Mouse (Mus musculus) gastrocnemius, adult 18-20 months (tissue): ENCODE measurements around the gene Slco2a1. TPM values are rescaled to one million over a fixed set of nuclear protein-coding genes. Genes with fewer than 3 reads are reported as not detected.

ENCODE experiments used
- DNase-seq: peaks from one replicate; pipeline ENCODE4 v3.0.0; 2021; ENCODE audit warnings: low spot score
- total RNA-seq, 2 experiments: library from RNA; stranded (reverse); gene quantifications; 2 replicates each; pipeline ENCODE4 v1.2.3; 2021

Slco2a1 gene
- total RNA-seq, 2 experiments from 2014 or later: 0.71 to 0.93 TPM

DNA sequence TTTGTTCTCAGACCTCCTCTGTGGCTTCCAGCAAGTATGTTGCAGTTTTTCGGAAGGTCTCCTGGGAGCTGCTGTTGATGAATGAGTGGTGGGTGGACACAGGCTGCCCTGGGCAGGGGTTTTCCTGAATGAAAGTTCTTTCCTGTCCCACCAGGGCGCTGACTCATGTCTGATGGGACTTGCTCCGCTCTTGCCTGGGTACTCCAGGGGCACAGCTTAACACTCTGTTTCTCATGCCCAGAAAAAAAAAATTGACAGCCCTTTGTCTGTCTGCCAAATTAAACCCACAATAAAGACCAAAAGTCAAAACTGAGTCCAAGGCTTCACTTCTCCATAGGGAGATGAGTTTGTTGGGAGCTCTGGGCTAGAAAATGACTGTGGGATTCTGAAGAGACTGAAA lies 44.9 kb downstream of the Slco2a1 start:
- DNase-seq: no peak

DNA sequence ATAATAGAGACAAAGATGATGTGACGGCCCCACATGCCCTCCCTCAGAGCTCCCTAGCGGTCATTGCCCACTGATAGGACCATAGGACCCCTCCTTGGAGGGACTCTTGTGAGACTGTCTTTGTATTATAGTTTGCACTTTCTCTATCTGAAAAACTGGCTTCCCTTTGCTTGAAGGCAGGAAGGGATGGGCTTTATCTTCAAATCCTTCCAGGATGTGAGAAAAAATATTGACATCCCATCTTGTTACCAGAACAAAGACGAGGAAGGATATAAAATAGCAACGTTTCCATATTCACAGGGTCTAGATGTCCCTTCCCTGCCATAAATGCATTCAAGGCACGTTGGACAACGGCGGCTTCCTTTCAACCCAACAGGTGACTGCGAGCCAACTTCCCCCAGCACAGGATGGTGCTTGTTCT lies 48.5 kb downstream of the Slco2a1 start:
- no peak for DNase-seq

DNA sequence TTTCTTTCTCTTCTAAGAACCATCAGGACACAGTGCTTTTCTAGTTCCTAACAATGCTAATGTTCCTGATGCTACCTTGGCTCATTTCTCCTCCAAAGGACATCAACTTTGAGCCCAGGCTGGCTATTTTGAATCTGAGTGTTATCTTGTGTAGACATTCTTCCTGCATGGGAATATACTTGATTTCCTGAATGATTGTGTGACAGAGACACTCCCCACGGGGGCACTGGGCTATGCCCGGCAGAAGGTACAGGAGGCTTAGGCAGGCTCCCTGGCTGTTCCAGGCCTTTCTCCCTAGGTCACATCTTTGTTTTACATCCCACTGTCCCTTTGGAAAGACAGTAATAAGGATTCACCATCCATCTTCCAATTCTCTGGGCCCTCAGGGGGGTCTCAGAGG lies 49.8 kb downstream of the Slco2a1 start:
- DNase-seq: no peak

DNA sequence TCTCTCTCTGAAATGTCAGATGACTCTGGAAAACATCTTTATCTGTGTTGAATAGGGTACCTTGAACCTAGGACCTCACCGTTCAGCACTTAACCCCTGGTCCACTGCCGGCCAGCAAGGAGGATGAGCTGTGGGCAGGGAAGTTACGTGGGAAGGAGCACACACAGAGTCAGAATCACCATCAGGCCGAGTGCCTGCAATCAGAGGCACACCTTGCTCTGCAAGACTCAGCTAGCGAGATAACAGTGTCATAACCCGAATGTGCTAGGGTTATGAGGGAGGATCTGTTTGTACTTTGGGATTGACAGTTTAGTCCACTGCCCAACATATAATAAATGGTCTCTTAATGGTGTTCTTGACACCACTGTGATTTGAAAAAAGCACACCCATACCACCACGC lies 50.2 kb downstream of the Slco2a1 start:
- DNase-seq: no peak

DNA sequence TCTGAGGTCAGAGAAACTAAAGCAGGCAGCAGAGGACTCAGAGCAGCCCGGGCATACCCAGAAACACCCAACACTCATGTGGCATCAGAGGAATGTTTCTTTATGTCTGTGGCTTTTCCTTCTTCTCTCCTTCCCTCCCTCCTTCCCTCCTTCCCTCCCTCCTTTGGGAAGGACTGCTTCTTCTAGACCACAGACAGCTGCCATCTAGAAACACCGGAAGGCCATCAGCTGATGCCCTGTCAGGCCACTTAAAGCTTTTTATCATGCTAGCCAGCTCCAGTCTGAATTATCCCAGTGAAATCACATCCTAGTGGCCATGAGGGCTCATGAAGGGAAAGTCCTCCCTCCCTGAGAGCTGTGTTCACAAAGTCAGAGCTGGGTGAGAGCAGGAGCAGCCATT lies 52.1 kb downstream of the Slco2a1 start:
- DNase-seq: no peak

DNA sequence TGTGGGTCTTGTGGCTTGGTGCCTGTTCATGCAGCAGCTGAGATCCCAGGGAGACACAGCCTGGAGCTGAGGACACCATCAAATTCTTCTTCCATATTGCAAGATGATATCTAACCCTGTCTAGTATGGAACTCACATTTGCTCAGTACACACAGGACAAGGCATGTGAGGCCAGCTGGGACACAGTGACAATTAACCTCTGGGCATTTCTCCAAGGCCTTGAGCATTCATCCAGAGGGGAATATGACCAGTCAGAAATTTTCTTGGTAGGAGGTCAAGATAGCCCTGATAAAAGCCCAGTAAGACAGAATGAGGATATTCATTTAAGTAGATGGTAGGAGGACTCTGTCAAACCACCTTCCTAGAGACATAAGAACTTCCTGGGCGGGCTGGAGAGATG lies 56.9 kb downstream of the Slco2a1 start:
- DNase-seq: no peak

DNA sequence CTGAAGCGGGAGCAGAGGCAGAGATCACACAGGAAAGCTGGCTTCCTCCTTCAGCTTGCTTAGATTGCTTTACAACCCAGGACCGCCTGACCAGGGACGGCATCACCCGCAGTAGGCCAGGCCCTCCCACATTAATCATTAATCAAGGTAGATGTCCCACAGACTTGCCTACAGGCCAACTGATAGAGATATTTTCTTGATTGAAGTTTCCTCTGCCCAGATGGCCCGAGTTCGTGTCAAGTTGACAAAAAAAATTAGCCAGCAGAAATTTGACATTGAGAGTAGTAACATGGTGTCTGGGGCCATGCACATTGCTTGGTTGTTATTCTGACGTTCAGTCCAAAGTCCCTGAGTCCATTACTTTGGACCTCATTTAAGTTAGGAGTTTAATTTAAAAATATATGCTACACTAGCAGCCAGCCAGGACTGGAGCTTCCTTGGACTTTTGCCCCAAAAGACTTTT lies 60.6 kb downstream of the Slco2a1 start:
- no peak for DNase-seq

DNA sequence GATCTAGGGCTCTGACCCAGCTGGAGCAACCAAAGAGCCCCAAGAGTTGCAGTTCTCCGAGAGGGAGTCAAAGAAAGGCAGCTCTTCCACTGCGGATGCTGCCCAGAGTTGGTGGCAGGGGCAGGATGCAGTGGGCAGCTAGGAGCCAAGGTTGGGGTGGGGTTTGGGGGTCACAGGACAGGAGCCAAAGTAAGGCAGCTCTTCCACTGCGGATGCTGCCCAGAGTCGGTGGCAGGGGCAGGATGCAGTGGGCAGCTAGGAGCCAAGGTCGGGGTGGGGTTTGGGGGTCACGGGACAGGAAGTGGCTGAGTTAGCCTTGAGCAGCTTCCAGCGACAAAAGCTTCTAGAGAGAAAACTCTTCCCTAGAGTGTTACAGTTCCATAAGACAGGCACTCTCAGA lies 65.3 kb downstream of the Slco2a1 start:
- no peak for DNase-seq

DNA sequence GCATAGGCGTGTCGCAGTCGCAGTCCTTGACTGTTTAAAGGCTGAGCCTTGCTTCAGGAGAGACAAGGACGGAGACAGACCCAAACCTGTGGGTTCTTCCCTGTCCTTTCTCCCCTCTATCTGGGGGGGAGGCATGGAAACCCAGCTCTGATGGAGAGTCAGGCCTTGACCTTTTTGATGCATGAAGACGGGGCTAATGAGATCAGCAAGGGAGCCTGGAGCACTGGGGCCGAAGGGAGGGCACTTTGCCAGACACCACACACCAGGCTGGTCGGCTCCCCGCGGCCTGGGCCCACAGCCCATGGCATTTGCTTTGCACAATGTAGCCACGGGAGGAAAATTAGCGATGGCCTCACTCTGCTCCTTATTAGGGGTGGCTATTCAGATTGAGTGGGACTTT lies 66.5 kb downstream of the Slco2a1 start:
- DNase-seq: no peak

DNA sequence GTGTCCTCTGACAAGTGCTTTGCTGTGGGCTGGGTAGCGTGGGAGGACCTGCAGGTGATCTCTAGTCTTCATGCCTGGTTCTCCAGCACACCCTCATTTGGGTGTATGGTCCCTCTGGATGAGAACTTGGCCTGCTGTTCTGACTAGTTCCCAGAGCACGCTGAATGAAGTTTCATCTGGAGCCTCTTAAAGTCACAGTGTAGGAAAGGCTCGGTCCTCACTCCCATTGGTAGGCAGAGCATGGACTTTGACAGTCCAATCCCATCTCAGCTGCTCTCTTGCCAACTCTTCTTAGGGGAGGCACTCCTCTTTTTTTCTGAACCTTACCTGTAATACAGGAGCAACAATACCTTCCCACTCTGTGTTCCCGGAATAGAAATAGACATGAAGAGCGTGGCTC lies 67.7 kb downstream of the Slco2a1 start:
- DNase-seq: no peak

DNA sequence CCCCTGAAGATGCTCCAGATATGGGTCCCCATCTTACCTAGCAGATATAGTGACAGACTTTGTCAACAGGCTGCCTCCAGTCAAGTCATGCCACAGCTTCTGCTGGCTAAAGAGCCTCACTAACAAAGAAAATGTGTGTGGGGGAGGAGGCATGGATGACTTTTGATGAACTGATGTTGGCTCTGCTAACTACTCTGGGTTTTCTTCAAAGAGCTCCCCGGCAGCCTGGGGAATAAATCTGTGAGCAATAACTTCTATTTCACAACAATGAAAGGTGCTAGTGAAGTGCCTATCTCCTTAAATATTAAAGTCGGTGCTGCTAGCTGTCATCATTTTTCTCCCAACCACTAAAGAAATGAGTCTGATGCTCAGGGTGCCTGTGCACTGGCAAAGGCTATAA lies 72.0 kb downstream of the Slco2a1 start:
- no peak for DNase-seq

DNA sequence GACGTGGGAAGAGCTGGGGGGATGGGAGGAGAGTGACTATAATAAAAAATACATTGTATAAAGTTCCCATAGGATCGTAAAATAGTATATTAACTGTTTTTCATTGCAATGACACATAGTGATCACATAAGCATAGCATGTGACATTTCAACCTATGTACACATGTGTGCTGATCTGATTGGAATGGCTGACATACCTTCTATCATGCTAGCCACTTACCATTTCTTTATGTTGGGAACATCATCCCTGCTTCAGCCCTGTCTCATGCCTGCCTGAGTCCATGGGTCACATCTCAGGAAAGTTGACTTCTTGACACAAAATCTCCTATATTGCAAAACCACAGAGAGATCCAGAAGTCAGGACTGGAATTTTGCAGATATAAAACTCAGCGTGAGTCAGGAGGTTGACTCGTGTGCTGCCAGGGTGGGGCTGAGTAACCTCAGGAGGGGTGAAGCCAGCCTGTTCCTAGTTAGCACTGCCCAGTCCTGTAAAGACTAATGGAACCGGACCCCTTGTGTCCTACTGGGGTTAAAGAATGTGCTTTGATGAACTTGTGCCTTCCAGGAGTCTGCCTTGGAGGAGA lies 73.0 kb downstream of the Slco2a1 start:
- no peak for DNase-seq

DNA sequence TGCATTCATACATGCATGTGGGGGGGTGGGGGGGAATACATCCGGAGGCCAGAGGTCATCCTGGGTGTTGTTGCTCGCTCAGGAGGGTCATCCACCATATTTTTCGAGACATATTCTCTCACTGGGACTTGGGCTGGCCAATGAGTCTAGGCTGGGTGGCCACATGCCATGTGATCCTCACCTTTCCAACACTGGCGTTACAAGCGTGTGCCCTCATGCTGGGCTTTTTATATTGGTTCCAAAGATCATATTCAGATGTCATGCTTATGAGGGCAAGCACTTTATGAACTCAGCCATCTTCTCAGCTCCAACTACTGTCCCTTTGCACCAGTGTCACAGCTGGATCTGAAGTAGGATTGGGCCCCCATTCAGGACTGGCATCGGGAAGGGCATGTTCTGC lies 75.1 kb downstream of the Slco2a1 start:
- DNase-seq: no peak

DNA sequence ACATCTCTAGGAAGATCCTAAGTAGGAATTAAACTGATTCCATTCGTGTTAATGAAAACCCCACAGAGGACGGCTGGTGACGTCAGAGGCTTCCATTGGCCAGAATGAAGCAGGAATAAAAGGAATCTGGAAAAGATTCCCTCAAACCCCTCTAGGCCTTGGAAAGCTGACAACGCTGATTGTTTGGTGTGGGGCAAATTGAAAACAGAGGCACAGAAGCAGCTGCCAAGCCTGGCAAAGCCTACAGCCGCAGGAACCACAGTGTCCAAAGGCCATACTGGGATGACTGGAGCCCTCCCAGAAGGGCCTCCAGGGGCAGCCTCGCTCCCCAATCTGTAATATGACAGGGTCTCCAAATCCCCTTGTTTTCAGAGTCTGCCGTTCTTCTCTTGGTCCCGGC lies 78.3 kb downstream of the Slco2a1 start:
- no peak for DNase-seq

DNA sequence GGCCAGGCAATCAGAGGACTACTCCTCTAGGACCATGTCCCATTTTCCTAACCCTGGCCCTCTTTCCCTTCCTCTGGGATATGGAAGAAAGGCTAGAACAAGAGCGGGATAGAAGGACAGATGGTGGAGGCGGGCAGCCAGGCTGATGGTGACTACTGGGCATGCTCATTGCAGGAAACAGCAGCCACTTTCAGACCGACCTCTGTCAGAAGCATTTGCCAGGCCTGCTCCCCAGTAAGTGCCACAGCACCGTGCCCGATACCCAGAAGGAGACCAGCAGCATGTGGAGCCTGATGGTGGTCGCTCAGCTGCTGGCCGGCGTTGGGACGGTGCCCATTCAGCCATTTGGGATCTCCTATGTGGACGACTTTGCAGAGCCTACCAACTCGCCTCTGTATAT lies 79.1 kb downstream of the Slco2a1 start:
- no peak for DNase-seq

DNA sequence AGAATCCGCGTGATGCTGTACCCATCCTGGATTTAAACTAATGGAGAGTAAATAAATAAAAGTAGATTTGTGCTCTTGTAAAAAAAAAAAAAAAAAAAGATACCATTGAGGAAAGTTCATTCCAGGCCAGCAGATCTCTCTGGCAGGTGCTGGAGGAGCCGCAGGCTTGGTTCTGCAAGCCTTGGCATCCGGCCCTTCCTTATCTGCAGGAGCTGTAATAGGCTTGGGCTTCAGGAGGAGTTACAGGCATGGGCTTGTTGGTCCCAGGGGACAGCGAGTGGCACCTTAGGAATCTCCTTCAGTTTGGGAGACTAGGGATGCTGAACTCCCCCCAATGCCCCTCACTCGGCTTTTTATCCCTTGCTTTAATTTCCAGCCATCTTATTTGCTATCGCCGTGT lies 80.3 kb downstream of the Slco2a1 start:
- no peak for DNase-seq

DNA sequence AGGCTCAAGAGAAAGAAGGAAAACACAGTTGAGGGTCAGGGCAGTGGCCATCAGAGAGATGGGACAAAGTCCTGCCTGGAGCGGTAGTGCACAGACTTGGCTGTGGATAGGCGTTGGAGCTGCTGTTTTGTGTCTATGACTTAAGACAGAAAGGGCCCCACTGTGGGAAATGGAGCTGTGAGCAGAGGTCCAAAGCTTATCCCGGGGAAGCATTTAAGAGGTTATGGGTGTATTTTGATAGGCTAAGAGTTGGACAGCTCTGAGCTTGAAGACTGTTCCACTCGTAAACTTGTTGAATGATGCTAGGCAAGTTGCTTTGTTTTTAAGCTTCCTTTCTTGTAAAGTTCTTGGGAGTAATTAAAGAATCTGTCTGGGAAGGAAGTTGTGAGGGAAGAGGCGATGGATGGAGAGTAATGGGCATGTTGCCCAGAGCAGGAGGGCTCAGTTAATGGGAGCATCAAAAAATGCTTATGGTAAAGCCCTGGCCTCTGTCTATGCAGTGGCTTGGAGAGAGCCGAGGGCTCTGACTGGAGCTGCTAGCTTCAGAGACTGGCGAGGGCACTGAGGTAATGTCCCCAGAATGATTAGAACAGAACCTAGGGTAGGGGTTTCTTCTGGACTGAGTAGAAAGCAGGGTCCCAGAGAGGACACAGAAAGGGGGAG lies 83.2 kb downstream of the Slco2a1 start:
- no peak for DNase-seq

DNA sequence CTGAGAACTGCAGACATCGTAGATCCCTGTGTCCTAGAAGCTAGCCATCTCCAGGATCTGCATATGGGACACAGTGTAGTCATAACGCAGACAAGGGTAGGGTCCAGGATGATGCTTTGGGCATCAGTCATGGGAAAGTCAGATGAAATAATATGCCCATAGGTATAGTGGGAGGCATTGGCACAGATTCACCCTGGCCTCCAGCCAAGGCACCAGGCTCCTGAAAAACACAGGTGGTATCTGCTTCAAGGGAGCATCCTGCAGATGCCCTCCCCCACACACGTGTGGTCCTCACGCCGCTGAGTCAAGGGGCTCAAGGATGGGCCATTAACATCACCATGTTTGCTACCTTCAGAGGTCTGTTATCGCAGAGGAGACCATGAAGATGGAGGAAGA lies 83.7 kb downstream of the Slco2a1 start:
- DNase-seq: no peak

DNA sequence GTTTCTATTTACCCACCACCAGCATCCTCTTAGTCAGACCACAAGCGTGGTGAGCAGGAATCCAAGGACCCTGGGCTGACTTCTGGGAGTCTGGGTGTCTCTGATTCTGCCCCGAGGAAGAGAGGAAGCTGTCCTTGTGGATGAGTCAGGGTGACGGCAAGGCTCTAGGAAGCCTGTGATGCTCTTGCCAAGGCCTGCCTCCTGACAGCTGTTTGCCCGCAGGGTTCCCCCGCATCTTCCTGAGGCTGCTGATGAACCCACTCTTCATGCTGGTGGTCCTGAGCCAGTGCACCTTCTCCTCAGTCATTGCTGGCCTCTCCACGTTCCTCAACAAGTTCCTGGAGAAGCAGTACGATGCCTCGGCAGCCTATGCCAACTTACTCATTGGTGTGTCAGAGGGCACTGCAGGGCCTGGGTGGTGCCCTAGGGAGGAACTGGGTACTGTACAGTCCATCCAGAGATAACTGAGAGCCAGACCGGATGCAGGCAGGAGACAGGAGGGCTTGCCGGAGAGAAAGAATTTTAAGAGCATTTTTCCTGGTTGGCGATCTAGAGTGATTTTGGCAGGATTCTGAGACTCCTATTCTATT lies 84.5 kb downstream of the Slco2a1 start:
- DNase-seq: no peak

DNA sequence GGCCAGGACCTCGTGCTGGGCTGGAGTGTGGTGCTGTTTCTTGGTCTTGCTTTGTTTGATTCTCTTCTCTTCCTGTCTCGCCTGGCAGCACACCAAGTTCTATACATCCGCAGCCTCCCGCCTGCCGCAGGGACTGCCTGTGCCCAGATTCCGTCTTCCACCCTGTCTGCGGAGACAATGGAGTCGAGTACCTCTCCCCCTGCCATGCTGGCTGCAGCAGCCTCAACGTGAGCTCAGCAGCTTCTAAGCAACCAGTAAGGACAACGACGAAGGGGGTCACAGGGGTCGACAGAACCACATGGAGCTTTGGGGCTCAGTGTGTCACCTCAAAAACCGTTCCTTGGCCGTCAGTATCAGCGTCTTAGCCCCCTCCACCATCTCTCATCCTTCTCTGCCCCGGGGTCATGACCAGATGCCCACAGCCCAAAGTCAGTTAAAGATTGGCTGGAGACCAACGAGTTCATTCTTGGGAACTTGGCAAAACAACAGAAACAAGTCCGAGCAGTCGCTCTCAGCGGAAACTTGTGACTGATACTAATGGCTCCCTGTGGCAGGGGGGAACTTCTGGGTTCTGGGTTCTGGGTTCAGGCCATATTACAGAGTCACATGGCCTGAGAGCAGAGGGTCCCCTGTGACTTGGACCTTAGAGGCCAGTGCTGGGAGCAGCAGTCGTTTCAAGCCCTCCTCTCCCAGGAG lies 88.5 kb downstream of the Slco2a1 start:
- DNase-seq: no peak

DNA sequence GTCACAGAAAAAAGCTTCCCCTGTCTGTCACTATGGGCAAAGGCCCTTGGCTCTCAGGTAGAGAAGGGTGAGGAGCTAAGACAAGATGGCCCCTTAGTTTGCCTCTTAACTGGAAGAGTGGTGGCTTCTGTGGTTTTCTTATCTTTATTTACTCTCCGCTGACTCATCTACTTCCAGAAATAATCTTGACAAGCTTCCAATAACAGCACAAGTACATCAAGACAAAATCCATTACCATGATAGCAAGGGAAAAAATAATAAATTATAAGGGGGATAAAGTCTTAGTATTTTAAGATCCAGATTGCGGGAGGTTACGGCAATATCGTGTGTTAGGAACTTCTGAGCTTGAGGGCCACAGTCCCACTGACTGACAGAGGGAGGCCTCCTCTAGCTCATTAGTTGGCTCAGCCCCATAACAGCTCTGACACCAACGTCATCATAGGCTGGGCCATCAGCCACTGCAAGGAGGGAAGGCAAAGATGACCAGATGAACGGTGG lies 89.7 kb downstream of the Slco2a1 start:
- DNase-seq: no peak

DNA sequence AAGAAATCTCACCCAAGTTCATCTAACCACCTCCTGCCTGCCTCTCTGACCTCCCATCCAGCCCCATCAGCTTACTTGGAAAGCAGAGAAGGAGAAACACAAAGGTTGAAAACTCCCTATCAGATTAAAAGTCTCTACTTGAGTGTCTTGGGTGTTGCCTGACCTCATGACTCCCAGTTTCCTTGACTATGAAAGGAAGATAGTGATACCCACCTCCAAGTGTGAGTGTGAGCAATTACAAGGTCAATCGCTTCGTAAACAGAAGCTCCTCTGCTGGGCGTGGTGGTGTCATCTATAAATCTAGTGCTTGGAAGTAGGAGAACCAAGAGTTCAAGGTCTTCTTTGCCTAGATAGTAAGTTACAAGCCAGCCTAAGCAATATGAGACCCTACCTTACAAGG lies 91.7 kb downstream of the Slco2a1 start:
- DNase-seq: no peak
